Mouse (Mus musculus): ENCODE measurements at regions not wholly inside any gene's neighbourhood (a gene's known extent, or its start where the extent isn't known, plus 50 kb on each side); places are given as distances from the start of the nearest gene placed in this dataset.

DNA sequence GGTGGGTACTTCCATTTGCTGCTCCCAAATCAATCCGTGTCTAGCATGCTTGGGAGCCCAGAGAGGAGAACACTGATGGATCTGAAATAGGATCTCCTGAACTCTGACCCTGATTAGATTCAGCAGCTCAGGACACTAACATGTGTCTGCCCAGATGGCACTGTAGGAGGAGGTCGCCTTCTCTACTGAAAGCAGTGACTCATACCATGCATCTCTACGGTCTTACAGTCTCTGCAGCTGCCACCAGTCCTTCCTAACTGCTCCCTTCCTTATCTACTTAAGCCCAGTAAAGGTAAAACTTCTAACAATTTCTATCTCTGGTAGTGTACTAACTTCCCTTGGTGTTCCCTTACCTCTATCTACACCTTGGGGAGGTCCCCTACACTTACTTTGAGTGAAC is 80.7 kb upstream of the Il12b start:
- no peak for DNase-seq (ENCODE audit: low read depth, low spot score)
- 85% methylated on average over 3 of the region's 3 CpGs for WGBS

DNA sequence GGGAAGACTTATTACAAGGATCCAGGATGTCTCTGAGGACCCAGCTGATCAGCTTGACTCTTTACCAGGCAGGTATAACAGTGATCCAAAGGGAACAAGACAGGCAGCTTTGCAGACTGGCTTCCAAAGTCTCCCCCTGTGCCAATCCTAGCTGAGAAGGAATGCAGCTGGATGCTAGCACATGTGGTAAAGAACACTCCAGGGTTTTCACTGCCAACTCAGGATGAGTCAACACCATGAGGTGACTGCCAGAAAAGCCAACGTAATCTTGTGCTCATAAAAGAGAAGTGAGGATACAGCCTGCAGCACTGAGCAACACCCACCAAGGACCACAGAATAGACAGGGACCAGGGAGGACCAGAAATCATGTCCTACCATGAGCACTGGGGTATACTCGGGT is 76.5 kb upstream of the Il12b start:
- 36% methylated on average over 2 of the region's 2 CpGs for WGBS
- DNase-seq (ENCODE audit: low read depth, low spot score): no peak

DNA sequence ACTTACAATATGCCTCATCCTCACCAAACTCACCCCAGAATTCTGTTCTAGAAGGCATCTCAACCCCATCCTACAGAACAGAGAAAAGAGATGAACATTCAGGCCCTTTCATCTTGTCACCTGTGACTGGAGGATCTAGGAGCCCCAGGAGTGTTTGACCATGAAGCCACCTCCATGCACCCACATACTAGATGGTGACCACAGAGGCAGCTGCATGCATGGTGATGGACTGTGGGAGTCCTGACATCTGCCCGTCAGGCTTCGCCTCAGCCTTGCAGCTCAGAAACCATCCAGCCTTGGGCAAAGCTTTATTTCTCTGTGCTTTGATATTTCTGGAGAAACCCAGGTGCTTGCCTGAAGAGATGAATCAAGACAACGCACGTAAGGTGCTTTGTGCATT is 74.8 kb upstream of the Il12b start:
- WGBS: 90% methylated on average over 4 of the region's 4 CpGs
- no peak for DNase-seq (ENCODE audit: low read depth, low spot score)

DNA sequence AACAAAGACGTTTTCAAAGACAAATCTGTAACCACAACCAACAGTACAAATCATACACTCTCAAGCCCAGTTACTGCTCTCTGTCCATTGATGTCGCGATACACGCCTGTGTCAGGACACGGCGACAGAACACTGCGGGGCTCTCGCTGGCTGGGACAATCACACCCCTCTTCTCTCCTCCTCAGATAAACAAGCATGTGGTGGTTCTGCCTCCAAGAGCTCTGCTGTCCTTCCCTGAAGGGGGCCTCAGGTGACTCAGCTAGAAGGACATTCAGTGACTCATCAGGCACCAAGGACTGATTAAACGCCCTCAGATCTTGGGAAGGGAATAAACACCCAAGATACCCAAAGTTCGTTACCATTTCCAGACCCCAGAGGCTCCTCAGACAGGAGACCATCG is 74.3 kb upstream of the Il12b start:
- 77% methylated on average over 11 of the region's 11 CpGs for WGBS
- DNase-seq (ENCODE audit: low read depth, low spot score): no peak

DNA sequence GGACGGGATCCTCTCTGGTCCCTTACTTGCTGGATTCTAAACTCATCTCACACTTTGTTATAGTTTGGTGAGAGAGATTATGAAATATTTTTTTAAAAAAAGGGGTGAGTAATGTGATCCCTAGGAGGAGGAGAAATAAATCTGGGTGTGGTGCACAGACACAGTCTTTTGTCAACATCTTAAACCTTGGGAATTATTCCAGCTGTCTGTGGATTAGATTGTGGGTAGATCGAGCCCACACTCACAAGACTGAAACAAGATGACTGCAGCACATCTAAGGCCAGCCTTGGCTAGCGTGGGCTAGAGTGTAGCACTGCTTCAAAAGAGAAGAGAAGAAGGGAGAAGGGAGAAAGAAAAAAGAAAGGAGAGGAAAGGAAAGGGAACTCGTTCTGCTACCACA is 70.4 kb upstream of the Il12b start:
- WGBS: 35% methylated on average over 4 of the region's 4 CpGs
- no peak for DNase-seq (ENCODE audit: low read depth, low spot score)

DNA sequence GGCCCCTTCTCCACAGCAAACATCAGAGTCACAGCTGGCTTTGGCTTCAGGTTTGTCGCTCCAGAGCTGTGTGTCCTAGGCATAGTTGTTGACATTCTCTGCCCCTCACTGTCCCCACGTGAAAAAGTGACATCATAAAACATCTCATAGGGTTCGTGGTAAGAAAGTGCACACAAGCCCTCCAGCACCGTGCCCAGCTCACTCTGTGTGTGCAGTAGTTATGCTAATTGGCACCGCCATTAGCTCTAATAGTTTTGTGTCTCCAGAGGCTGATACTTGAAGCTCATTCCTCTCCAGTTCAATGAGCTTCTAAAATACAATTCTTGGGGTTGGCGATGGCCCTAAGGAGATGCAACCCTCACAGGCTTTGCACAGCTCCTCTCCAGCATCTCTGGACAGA is 69.4 kb upstream of the Il12b start:
- DNase-seq (ENCODE audit: low read depth, low spot score): no peak
- WGBS: 55% methylated on average over 6 of the region's 6 CpGs

DNA sequence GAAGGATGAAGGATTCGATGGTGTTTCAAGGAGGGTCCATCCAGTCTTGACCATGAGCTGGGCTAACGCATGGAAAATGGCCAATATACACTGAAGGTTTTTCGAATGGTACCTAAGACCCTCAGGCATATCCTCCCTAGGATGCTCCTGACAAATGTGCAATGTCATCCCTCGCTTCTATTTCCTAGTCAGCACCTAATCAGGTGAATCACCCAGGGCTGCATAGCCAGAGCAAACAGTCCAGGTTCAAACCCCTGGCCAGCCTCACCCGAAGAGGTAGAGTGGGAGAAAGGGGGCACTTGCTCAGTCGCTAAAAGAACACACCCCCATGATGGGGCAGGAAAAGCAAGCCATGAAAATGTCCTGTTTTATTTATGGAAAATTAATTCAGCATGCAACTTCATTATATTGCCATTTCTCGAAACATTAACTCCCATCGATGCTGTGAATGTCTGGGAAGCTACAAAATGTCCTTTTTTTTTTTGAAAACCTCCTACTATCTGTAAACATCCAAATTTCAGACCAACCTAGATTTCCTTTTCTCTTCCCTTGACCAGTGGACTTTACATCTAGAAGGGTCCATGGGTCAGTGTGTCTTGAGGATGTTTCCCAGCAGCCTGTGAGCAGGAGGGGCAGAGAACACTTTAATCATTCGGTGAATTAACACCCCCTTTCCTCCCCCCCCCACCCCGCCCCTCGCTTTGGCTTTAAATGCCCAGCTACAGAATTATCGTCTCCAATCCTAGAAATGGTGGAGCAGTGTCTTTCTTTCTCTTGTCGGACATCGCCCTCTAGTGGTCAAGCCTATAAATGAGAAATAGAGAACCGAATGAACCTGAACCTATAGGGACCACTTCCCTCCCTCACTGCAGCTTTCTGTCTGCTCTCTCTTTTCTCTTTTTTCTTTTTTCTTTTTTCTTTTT is 68.8 kb upstream of the Il12b start:
- DNase-seq (ENCODE audit: low read depth, low spot score): peak; percentile 38
- 36% methylated on average over 15 of the region's 15 CpGs for WGBS

DNA sequence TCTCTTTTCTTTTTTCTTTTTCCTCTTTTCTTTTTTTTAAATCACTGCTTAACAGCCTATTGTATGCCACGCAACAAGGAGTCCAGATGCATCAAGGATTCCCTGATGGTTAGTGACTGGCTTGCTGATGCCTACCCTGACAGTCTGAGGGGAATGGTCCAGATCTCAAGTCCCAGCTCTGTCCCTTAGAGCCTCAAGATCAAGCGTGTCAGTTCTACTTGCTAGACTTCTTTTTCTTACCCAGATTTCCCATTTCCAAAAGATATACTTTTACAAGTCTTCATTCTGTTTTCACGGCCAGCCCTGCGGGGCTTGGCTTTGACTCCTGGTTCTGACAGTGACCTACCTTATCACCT is 68.1 kb upstream of the Il12b start:
- no peak for DNase-seq (ENCODE audit: low read depth, low spot score)
- 56% methylated on average over 4 of the region's 4 CpGs for WGBS

DNA sequence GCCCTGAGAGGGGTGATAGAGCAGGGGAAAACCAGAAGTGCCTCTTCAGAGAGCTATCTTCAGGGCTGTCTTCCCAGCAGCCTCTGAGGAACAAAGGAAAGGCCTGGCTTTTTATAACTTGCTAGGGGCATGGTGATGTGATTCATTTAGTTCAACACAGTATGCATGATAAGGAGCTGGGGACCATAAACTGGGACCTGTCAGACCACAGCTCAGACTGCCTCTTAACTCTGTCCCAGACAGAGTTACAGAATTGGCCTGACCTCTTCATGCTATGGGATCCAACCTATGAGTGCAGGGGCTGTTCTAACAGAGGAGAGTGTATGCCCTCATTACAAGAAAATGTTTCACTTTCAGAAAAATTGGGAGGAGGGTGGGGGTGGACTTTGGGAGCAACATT is 59.3 kb upstream of the Il12b start:
- no peak for DNase-seq (ENCODE audit: low read depth, low spot score)

DNA sequence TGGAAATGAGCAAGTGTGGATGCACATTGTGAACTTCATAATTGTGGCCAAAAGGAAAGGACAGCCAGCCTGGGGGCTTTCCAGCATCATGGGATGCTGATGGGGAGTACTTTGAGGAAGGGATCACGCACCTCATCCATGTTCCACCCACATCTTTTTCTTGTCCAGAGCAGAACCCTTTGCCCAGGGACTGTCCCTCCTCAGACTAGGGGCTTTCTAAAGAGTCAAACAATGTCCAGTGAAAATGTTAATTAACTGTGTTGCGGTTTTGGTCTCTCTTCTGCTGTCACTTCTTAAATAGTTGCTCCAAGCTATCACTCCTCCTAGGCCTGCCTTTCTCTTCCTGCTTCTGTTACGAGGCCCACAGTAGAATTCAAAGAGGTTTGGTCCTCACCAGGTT is 51.6 kb upstream of the Il12b start:
- DNase-seq (ENCODE audit: low read depth, low spot score): no peak
- WGBS: 74% methylated on average over 3 of the region's 3 CpGs

- DNase-seq (ENCODE audit: low read depth, low spot score): no peak
- 82% methylated on average over 8 of the region's 8 CpGs for WGBS
These were observed 50.3 kb upstream of the Il12b start for GRCm38 (mm10) chr11:44349546-44349945.
